Comparison of ENCODE assay signal across 20 mouse cellular contexts in the genomic region with DNA sequence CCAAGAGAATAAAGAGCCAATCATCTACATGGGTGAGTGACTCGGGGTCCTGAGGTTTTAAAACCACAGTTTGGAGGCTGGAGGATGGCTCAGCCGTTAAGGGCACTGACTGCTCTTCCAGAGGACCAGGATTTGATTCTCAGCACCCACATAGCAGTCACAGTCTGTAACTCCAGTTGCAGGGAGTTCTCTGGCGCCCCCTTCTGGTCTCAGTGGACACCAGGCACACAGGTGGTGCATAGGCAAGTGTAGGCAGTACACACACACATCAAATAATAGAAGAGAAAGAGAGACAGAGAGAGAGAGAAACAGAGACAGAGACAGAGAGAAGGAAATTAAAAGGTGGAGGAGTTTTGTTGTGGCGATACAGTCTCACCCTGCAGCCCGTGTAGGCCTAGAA. TPM values are rescaled to one million over a fixed set of nuclear protein-coding genes. Genes with fewer than 3 reads are reported as not detected.
A peak's percentile ranks its signal among the peaks of the same experiment; 100 is the strongest.
DNase-seq lines count a peak whose midpoint lies in the region; ATAC-seq and TF ChIP-seq lines count a peak whose summit lies in the region.
"Had no signal": no experiment of that assay in that cellular context is flagged by ENCODE, and none has a peak within 500 bp of the region (broad histone marks: within the 10 kb centered on the region; RNA-seq: fewer than 3 reads in every experiment).

No protein-coding gene starts in this region.

- no peaks in the 10 kb centered on the region for H3K27me3 ChIP-seq in intestine, postnatal 0 days (replicated peaks; ENCODE audit: control insufficient read depth, insufficient read depth, low read length)
- 0 out of 2 replicates have a peak, but pooled peaks cover 2% of the 10 kb centered on the region for H3K27me3 ChIP-seq in intestine, embryonic 16.5 days (replicated peaks; ENCODE audit: control insufficient read depth, insufficient read depth, low read length)
- no peaks in the 10 kb centered on the region for H3K27me3 ChIP-seq in testis, adult 2 months (ENCODE audit: control insufficient read depth, insufficient read depth, low read length)
- H3K27me3 ChIP-seq: forebrain, embryonic 12.5 days; liver, embryonic 15.5 days; neural tube, embryonic 13.5 days had no signal

- H3K27ac ChIP-seq in intestine, postnatal 0 days (ENCODE audit: low read depth, low read length), result no peak overlapping the region
- H3K27ac ChIP-seq in intestine, embryonic 16.5 days (ENCODE audit: low read length), result no peak overlapping the region
- H3K27ac ChIP-seq in testis, adult 2 months (ENCODE audit: control insufficient read depth, insufficient read depth, low read depth, low read length), result no peak overlapping the region
- H3K27ac ChIP-seq: forebrain, embryonic 12.5 days; heart, embryonic 13.5 days; liver, embryonic 15.5 days; midbrain, embryonic 10.5 days; neural tube, embryonic 13.5 days had no signal

- H3K9ac ChIP-seq in intestine, postnatal 0 days (ENCODE audit: low read depth, low read length), result no peak overlapping the region
- H3K9ac ChIP-seq in intestine, embryonic 16.5 days (ENCODE audit: low read depth, low read length), result no peak overlapping the region
- H3K9ac ChIP-seq: forebrain, embryonic 12.5 days; heart, embryonic 13.5 days; liver, embryonic 15.5 days; neural tube, embryonic 13.5 days had no signal

- no peak for ATAC-seq in intestine, postnatal 0 days
- ATAC-seq in intestine, embryonic 16.5 days, result no peak

- TF ChIP-seq CTCF in intestine, postnatal 0 days (IDR thresholded peaks at IDR 0.05; ENCODE audit: low read depth), result peak; percentile 31
- TF ChIP-seq CTCF in testis, adult 2 months (IDR thresholded peaks at IDR 0.05; ENCODE audit: control insufficient read depth, insufficient read depth, insufficient replicate concordance, low read depth, low read length), result peak; percentile 75; the same call in 1 of the 2 replicates

- TF ChIP-seq POLR2A in testis, adult 2 months (IDR thresholded peaks at IDR 0.05; ENCODE audit: control insufficient read depth, low read depth, low read length), result no peak

- 79% methylated on average over 5 of the region's 5 CpGs for WGBS in intestine, postnatal 0 days
- 75% methylated on average over 5 of the region's 5 CpGs for WGBS in intestine, embryonic 16.5 days

- H3K4me2 ChIP-seq in intestine, postnatal 0 days (replicated peaks; ENCODE audit: low read depth), result no peak overlapping the region
- no peak overlapping the region for H3K4me2 ChIP-seq in intestine, embryonic 16.5 days (ENCODE audit: low read depth, low read length)
- H3K4me2 ChIP-seq: forebrain, embryonic 12.5 days; heart, embryonic 13.5 days; liver, embryonic 15.5 days; neural tube, embryonic 13.5 days had no signal

- H3K36me3 ChIP-seq in intestine, postnatal 0 days (ENCODE audit: control insufficient read depth, insufficient read depth), result no peaks in the 10 kb centered on the region
- no peaks in the 10 kb centered on the region for H3K36me3 ChIP-seq in intestine, embryonic 16.5 days (ENCODE audit: control insufficient read depth, insufficient read depth, low read length)
- H3K36me3 ChIP-seq in testis, adult 2 months (ENCODE audit: control insufficient read depth, insufficient read depth, low read length), result no peaks in the 10 kb centered on the region
- H3K36me3 ChIP-seq: forebrain, embryonic 12.5 days; heart, embryonic 13.5 days; liver, embryonic 15.5 days; midbrain, embryonic 10.5 days; neural tube, embryonic 13.5 days had no signal

- H3K4me3 ChIP-seq in intestine, postnatal 0 days (ENCODE audit: low read depth, low read length), result no peak overlapping the region
- H3K4me3 ChIP-seq in intestine, embryonic 16.5 days (ENCODE audit: low read length), result no peak overlapping the region
- H3K4me3 ChIP-seq in testis, adult 2 months (ENCODE audit: control insufficient read depth, low read depth, low read length), result no peak overlapping the region
- H3K4me3 ChIP-seq: forebrain, embryonic 12.5 days; heart, embryonic 13.5 days; liver, embryonic 15.5 days; midbrain, embryonic 10.5 days; neural tube, embryonic 13.5 days had no signal

- H3K9me3 ChIP-seq in intestine, postnatal 0 days (ENCODE audit: control insufficient read depth), result no peaks in the 10 kb centered on the region
- H3K9me3 ChIP-seq in intestine, embryonic 16.5 days (ENCODE audit: control insufficient read depth, low read length), result no peaks in the 10 kb centered on the region; the same call in 1 of the 2 replicates
- H3K9me3 ChIP-seq: forebrain, embryonic 12.5 days; heart, embryonic 13.5 days; liver, embryonic 15.5 days; midbrain, embryonic 10.5 days; neural tube, embryonic 13.5 days had no signal

- no peak for DNase-seq in testis, postnatal 14 days (ENCODE audit: low spot score)
- DNase-seq in ZHBTc4 (ENCODE audit: low read depth, low spot score), result peak; percentile 73
- DNase-seq in cerebellum, postnatal 25 days, result no peak
- DNase-seq in frontal cortex, postnatal 14 days (ENCODE audit: low spot score in 2 of 2), result no peak
- DNase-seq: adrenal gland, postnatal 36 days; cerebellum, postnatal 36 days; heart, postnatal 4 days; kidney, adult 9 months; layer of hippocampus, postnatal 36 days; left cerebral cortex, postnatal 4 days; lung, postnatal 4 days; right cerebral cortex, postnatal 25 days had no signal

- no peaks in the 10 kb centered on the region for H3K4me1 ChIP-seq in intestine, postnatal 0 days (replicated peaks; ENCODE audit: control insufficient read depth, insufficient read depth, low read length)
- no peaks in the 10 kb centered on the region; the same call in 1 of the 2 replicates for H3K4me1 ChIP-seq in intestine, embryonic 16.5 days (ENCODE audit: control insufficient read depth, insufficient read depth, low read length)
- peaks cover 2% of the 10 kb centered on the region for H3K4me1 ChIP-seq in testis, adult 2 months (ENCODE audit: control insufficient read depth, insufficient read depth, low read length)

RNA-seq across cellular contexts. Expression of gene Rpn1, which starts 35.0 kb away (rescaled TPM):
- 164 and 184 TPM in 2 replicates for polyA plus RNA-seq in intestine, postnatal 0 days (2015; fragmentation: Nextera tagmentation; extraction: Ambion mirVana)
- polyA plus RNA-seq in intestine, embryonic 16.5 days (2015; fragmentation: Nextera tagmentation; extraction: Ambion mirVana), result 453 and 462 TPM in 2 replicates
- 215 and 230 TPM in 2 replicates for polyA plus RNA-seq in testis, adult 2 months (2012; rRNA removed)
